Mouse (Mus musculus) B cell, adult (primary cell): ENCODE measurements around the gene Cyp46a1. TPM values are rescaled to one million over a fixed set of nuclear protein-coding genes. Genes with fewer than 3 reads are reported as not detected.

Experiments used
- total RNA-seq: library from RNA; stranded (reverse); gene quantifications from 4 replicates; pipeline ENCODE4 v1.2.4, GENCODE M21; 2023; ENCODE audit not compliant: inconsistent age

Cyp46a1 gene
- total RNA-seq = not detected in 4 replicates

DNA sequence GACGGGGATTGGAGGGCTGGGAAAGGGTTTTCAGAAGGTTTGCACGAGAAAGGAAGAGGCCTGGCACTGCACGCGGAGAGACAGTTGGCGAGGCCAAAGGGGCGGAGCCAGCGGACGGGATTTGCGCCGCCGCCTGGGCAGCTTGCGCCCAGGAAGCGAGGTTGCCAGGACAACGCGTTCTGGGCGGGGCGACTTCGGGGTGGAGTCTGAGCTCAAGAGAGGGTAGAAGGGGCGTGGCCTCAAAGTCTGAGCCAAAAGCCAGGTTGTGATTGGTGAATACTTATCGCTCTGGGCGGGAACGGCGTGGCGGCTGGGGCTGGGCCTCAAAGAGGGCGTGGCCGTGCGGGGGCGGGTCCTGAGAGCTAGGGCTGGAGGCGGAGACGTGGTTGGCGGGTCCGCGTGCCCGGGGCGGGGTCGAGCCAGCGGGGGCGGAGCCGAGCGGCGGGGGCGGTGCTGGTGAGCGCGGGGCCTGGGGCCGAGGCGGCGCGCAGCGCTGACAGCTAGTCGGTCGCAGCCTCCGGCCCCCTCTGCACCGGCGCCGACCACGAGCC, at the start of gene Cyp46a1:
Gene Cyp46a1, plus strand, starts transcription at position 487 of the 551 bp plus-strand sequence.

DNA sequence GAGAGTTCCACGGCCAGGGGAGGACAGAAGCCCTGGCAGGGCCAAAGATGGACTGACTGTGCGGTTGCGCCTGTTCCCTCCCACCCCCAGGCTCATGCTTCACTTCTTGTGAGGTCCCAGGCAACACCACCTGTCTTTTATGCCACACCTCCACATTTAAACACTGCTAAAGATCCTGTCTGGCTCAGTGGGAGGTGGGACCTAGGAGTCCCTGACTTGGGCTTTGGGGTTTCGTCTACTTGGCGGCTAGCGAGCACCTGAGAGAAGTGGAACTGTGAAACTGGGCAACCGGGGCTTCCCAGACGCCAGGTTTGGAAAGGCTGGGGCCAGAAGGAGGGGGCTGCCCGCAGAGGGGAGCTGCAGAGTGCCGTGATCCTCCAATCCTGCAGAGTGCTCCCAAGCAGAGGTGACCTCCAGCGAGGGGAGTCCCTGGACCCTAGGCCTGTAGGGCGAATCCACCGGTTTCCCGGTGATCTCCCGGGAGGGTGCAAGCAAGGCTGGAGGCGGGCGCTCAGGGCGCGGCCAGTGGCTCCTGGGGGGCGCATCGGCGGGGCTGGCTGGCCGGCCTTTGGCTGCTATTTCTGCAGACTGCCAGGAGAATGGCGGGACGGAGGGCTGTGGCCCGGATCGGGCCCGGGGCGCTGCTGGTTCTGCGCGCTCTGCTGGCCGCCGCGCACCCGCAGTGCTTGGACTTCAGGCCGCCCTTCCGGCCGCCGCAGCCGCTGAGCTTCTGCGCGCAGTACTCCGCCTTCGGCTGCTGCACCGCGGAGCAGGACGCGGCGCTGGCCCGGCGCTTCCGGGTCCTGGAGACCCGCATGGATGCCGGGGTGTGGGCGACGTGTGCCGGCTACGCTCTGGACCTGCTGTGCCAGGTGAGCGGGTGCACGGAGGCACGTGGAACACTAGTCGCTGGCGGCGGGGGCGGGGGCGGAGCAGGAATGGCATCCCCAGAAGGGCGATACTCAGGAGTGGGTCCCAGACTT, 28.1 kb upstream of the Cyp46a1 start, which contains the start of gene Hhipl1:
Gene Hhipl1, plus strand, starts transcription at position 459 of the 983 bp plus-strand sequence.

DNA sequence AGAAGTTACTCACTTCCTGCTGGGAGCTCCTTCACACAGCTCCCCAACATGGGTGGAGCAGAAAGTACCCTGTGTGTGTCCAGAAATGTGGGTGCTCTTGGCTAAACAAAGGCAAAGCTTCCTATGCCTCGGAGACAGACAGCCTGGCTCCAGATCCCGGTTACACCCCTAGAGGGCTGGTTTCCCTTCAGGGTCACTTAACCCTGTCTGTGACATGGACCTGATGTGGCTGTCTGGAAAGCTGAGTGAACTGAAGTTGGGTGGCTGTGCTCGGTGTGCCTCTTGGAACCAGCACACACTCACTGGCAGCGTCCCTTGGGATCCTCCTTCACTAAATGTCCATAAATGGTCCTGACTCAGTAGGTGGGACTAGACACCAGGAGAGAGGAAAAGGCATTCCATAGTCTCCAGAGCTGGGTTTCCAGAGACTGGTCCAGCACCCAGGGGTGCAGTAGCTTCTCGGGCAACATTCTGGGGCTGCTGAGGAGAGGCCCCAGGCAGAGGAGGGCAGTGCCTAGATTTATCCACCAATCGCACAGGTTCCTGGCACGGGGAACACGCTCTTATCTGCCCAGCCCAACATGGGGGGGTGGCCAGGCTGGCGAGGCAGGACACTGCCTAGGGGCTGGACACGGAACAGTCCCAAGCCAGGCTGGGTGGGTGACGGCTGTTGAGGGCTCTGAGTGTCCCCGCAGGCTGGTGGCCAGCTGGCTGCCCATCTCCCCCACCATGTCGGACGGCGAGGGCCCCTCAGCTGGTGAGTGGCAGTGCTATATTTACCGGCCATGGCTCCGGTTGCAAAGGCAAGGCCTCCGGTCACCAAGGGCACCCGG, 36.6 kb downstream of the Cyp46a1 start, which contains the start of gene Eml1:
Gene Eml1, plus strand, starts transcription at position 362 of the 833 bp plus-strand sequence.

Other genes with a start within 250 kb of the Cyp46a1 start
- 51.5 to 57.1 TPM (median 55.4 TPM) in 4 replicates for gene Setd3, start 155.1 kb upstream of the Cyp46a1 start, total RNA-seq
- 99.3 to 108 TPM (median 104 TPM) in 4 replicates for gene Ccnk, start 154.8 kb upstream of the Cyp46a1 start, total RNA-seq
- gene Ccdc85c, start 59.0 kb upstream of the Cyp46a1 start, total RNA-seq = 0.80 to 1.2 TPM (median 0.98 TPM) in 4 replicates
- not detected in 4 replicates for gene Hhipl1, start 28.1 kb upstream of the Cyp46a1 start, total RNA-seq
- not detected in 4 replicates for gene Eml1, start 36.6 kb downstream of the Cyp46a1 start, total RNA-seq
- 462 to 497 TPM (median 482 TPM) in 4 replicates for gene Evl, start 220.3 kb downstream of the Cyp46a1 start, total RNA-seq